Mouse (Mus musculus) left cerebral cortex, postnatal 36 days (tissue): ENCODE results near the gene Pla2g6. TPM values are rescaled to one million over a fixed set of nuclear protein-coding genes. Genes with fewer than 3 reads are reported as not detected.

Source experiments
- DNase-seq, 2 experiments: peaks; one replicate each; pipeline ENCODE4 v3.0.0; 2021 to 2022; ENCODE audit warnings: low spot score in 2 of 2, mixed read lengths in 1 of 2
- intact Hi-C: fragments of 180-260 bp; cut with DNase I; formaldehyde crosslinking; loops from one replicate; pipeline ENCODE4 v1.15.1; 2025
- total RNA-seq, 2 experiments: library from RNA; stranded (reverse); gene quantifications; 2 replicates each; pipeline ENCODE4 v1.2.3; 2021

The Pla2g6 gene
- 10 to 100 TPM; 21.7 to 25.9 TPM for total RNA-seq

DNA sequence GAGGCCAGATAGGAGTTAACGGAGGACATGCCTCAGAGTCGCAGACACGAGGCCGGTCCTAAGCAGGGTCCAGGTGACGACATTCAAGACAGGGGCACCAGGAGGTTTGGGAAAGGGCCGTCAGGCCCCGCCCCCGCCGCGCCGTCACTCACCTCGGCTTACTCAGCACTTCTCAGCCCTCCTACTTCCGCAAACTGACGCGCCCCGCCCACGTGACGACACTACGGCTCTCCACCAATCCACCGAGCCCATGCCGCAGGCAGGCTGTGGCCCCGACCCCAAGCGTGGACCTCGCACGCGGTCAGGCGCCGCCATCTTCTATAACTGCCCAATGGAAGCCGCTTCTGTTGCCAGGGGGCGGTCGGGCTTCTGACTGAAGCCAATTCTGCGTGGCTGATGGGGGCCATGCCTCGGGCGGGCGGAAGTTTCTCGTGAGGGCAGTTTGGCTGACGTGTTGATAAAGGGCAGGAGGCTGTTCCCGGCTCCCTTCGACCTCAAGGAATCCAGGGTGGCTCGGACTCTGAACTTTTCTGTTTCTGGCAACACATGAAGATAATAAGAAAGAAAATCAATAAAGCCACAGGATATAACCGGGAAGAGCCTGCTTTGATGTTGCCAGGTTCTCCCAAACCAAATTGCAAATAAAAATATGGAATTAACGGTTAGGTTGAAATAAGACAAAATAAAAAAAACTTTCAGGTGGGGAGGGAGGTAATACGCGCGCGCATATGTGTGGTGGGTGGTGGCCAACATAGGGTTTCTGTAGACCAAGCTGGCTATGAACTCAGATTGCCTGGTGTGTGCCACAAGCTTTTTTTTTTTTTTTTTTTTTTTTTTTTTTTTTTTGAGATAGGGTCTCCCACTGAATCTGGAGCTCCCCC lies at the start of gene Pla2g6:
TSS of gene Pla2g6 (minus strand) at position 333 of the 881 bp plus-strand sequence.
- intact Hi-C loops, result no loop called here
- DNase-seq, result peak; percentile 98 to 99

- intact Hi-C loops, result no loop called here
- no peak for DNase-seq
These were observed 49.5 kb upstream of the Pla2g6 start for GRCm38 (mm10) chr15:79377681-79378080.

- intact Hi-C loops, result no loop called here
- no peak for DNase-seq
These were observed 46.6 kb upstream of the Pla2g6 start for GRCm38 (mm10) chr15:79374760-79375159.

- intact Hi-C loops, result no loop called here
- no peak for DNase-seq
These were observed 42.2 kb upstream of the Pla2g6 start for GRCm38 (mm10) chr15:79370281-79370843.

DNA sequence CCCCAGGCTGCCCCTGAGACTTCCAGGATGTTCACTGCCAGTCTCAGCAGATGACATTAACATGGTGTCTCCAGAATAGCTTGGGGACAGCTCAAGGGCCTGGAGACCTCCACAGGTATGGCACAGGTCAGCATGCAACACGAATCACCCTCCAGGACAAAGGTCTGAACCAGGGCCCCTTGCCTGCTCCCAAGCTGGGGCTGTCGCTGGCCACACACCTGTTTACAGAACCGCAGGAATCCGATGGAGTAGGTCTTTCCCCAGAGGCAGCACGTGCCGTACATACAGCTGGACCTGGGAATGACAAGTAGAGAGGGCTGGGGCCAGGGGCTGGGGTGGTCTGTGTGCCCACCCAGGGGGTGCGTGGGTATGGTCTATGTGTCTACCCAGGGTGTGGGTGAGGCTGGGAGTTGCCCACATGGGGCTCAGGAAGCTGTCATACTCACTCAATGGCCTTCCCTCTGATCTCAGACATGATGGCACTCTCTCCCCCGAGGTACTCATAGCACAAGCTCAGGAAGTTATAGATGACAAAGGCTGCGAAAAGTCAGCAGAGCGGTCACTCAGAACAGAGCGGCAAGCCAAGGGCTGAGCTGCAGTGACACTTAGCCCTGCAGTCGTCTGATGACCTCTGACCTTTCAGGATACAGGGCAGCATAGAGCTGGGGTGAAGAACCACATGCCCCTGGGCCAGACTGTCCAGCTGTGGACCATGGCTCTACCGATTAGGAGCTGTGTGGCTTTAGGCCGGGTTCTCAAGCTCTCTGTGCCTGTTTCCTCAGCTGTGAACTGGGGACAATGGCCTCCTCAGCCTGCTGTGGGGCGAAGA lies 41.5 kb upstream of the Pla2g6 start:
- intact Hi-C loops, result no loop called here

GRCm38 (mm10) chr15:79368861-79369440 lies 40.8 kb upstream of the Pla2g6 start:
- DNase-seq, result no peak
- intact Hi-C loops, result no loop called here

More for the DNA sequence above, 41.5 kb upstream of the Pla2g6 start:
- DNase-seq, result no peak

GRCm38 (mm10) chr15:79368313-79368811 lies 40.2 kb upstream of the Pla2g6 start:
- DNase-seq, result no peak
- intact Hi-C loops, result no loop called here

DNA sequence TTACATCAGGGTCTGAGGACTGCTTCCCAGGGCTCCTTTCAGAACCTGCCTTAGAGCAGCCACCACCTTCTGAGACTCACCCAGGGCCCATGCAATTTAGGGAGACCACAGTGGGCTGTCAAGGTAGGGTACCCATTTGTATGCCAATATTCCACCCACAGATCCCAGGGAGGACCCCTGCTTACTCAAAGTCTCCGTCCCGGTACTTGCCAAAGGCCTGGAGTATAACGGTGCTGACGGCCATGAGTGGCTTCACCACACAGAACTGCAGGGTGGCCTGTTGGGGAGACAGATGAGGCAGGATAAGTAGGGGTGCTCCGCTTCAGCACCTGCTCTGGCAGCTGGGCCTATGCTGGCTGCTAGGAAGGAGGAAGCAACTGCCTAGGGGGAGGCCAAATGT lies 38.2 kb upstream of the Pla2g6 start:
- no peak for DNase-seq
- intact Hi-C loops, result no loop called here

GRCm38 (mm10) chr15:79365068-79365467 lies 36.9 kb upstream of the Pla2g6 start:
- intact Hi-C loops, result no loop called here
- DNase-seq, result no peak

DNA sequence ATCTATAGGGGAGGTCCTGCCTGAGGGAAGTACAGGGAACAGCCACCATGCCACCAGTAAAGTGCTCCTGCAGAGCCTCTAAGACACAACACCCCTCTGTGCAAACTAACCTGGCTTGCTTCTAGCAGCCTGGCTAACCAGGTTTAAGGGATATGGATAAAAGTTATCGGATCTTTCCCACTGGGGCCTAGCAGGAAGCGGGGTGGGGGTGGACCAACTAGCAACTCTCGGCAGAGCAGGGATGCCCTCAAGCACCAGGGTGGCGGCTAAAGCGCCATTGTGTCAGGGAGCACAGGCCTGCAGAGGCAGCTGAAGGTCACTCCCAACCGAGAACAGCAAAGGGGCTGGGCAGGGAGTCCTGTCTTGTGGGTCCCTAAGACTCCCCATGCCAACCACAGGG lies 35.9 kb upstream of the Pla2g6 start:
- intact Hi-C loops, result no loop called here
- DNase-seq, result no peak

- intact Hi-C loops, result no loop called here
- no peak for DNase-seq
These were observed 32.8 kb upstream of the Pla2g6 start for GRCm38 (mm10) chr15:79361023-79361422.

- intact Hi-C loops, result no loop called here
- DNase-seq, result no peak
These were observed 32.2 kb upstream of the Pla2g6 start for GRCm38 (mm10) chr15:79360371-79360770.

GRCm38 (mm10) chr15:79359954-79360353 lies 31.8 kb upstream of the Pla2g6 start:
- intact Hi-C loops, result no loop called here
- DNase-seq, result no peak

GRCm38 (mm10) chr15:79357974-79358690 lies 29.9 kb upstream of the Pla2g6 start:
- intact Hi-C loops, result no loop called here
- DNase-seq, result no peak

DNA sequence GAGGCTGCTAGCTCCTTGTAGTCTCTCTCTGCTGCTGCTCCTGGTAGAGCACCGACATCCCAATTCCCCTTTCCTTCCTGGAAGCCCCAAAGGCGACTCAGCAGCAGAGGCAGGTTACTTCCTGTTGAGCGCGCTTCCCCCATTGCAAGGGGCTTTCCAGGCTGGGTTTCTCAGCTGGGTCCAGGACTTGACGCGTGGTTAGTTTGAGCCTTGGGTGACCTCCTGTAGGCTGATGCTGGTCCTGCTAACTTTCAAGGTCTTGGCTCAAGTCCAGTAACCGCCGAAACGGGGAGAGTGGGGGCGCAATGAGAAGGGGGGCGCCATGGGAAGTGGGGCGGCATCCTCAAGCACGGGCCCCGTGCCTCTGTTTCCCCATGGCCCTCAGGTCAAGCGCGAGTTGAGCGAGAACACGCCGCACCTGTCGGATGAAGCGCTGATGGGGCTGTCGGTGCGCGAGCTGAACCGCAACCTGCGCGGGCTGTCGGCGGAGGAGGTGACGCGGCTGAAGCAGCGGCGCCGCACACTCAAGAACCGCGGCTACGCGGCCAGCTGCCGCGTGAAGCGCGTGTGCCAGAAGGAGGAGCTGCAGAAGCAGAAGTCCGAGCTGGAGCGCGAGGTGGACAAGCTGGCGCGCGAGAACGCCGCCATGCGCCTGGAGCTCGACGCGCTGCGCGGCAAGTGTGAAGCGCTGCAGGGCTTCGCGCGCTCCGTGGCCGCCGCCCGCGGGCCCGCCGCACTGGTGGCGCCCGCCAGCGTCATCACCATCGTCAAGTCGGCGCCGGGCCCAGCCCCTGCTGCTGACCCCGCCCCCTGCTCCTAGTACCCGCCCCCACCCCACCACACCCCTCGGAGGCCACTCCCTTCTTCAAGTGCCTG lies 29.1 kb upstream of the Pla2g6 start:
- intact Hi-C loops, result no loop called here
- peak; percentile 52 to 66 for DNase-seq

- DNase-seq, result no peak
- intact Hi-C loops, result no loop called here
These were observed 28.3 kb upstream of the Pla2g6 start for GRCm38 (mm10) chr15:79356481-79356880.

DNA sequence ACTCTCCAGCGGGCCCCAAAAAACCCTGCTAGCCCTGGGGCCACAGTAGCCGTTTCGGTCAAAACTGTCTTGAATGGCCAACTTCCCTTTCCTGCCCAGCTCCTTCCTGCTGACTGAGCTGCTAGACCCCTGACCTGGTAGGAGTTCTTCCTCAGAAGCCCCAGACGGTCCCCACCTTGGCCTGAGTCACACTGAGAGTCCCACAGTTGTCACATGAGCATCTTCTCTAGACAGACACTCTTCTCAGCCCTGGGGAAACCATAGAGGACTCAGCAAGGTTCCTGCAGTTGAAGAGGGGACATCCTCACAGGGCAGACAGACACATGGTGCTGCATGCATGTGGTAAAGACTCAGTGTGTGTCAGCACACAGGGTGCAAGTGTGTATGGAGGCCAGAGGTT lies 26.4 kb upstream of the Pla2g6 start:
- intact Hi-C loops, result no loop called here
- no peak for DNase-seq

DNA sequence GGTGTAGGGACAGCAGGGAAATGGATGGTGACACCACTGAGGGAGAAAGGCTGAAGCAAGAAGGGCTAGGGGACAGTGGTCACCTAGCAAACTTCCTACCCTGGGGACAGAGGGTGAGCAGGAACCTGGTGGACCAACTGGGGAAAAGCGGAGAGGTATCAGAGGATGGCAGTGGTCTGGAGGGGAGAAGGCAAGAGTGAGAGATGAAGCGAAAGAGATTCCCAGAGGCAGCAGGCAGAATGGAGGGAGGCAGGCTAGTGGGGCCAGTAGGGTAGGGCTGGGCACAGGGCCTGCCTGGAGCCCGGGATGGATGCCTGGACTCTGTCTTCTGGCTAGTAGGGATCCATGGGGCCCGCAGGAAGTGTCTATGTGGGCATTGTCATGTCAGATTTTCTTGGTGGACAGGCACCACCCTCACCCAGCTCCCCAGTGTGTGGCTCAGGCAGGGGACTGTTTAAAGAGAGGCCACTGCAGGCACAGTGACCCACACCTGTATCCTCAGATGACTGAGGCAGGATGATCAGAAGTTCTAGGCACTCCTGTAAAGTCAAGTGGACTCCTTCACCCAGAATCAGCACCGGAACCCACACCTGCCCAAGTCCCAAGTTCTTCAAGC lies 25.6 kb upstream of the Pla2g6 start:
- DNase-seq, result no peak
- intact Hi-C loops, result no loop called here
